Mouse (Mus musculus): Measurements from ENCODE around the gene Nphp1.

- TF ChIP-seq EP300 (IDR thresholded peaks at IDR 0.05; ENCODE audit: low read depth) = no peak
- no peak for TF ChIP-seq CTCF (IDR thresholded peaks at IDR 0.05; ENCODE audit: low read depth)
Observed at GRCm38 (mm10) chr2:127740756-127741519, 47.8 kb downstream of the Nphp1 start.
